ENCODE assay signal across 8 mouse cellular contexts in genomic region chr7:109174949-109175669, GRCm38 (mm10). TPM values are rescaled to one million over a fixed set of nuclear protein-coding genes. Genes with fewer than 3 reads are reported as not detected.
A peak's percentile ranks its signal among the peaks of the same experiment; 100 is the strongest.
DNase-seq lines count a peak whose midpoint lies in the region; ATAC-seq and TF ChIP-seq lines count a peak whose summit lies in the region.

Lmo1 (minus strand) TSS chr7:109175207.

- WGBS in forebrain, embryonic 14.5 days: under 1% methylated on average over 41 of the region's 67 CpGs
- under 1% methylated on average over 53 of the region's 67 CpGs for WGBS in hindbrain, embryonic 14.5 days
- under 1% methylated on average over 67 of the region's 67 CpGs for WGBS in midbrain, embryonic 14.5 days

- peak in 1 of 2 experiments; percentile 47 for DNase-seq in layer of hippocampus, adult 2 months (ENCODE audit: low spot score in 2 of 2)
- no peak for DNase-seq in layer of hippocampus, adult 9-11 months
- peak; percentile 93 for DNase-seq in forebrain, embryonic 14.5 days (ENCODE audit: low spot score)
- DNase-seq in hindbrain, embryonic 14.5 days (ENCODE audit: low spot score): peak; percentile 54
- DNase-seq in left cerebral cortex, postnatal 36 days (ENCODE audit: low spot score in 2 of 2): peak; percentile 35 to 53
- DNase-seq in midbrain, embryonic 14.5 days: peak; percentile 80

- H3K4me1 ChIP-seq in bone marrow macrophage, adult 2 months (ENCODE audit: control insufficient read depth, insufficient read depth, low read length): no peaks in the 10 kb centered on the region
- peaks cover 33% of the 10 kb centered on the region for H3K4me1 ChIP-seq in forebrain, embryonic 14.5 days (ENCODE audit: control insufficient read depth, insufficient read depth, low read length)
- peaks cover 11% of the 10 kb centered on the region for H3K4me1 ChIP-seq in hindbrain, embryonic 14.5 days (replicated peaks; ENCODE audit: control insufficient read depth, insufficient read depth, low read length)
- H3K4me1 ChIP-seq in midbrain, embryonic 14.5 days (ENCODE audit: control insufficient read depth, insufficient read depth, low read length): peaks cover 32% of the 10 kb centered on the region

- peak within 1 kb of the TSS; percentile 76 for H3K4me3 ChIP-seq in layer of hippocampus, adult 2 months
- H3K4me3 ChIP-seq in bone marrow macrophage, adult 2 months (ENCODE audit: insufficient read depth, low read length): peak within 1 kb of the TSS; percentile 39
- H3K4me3 ChIP-seq in forebrain, embryonic 14.5 days (ENCODE audit: low read depth, low read length): peak within 1 kb of the TSS; percentile 69
- peak within 1 kb of the TSS; percentile 59 for H3K4me3 ChIP-seq in hindbrain, embryonic 14.5 days (replicated peaks; ENCODE audit: low read length)
- peak within 1 kb of the TSS; percentile 64 for H3K4me3 ChIP-seq in midbrain, embryonic 14.5 days (replicated peaks; ENCODE audit: low read depth, low read length)

- intact Hi-C loops in left cerebral cortex, postnatal 36 days (cut with DNase I): no loop called here

- peaks cover 31% of the 10 kb centered on the region for H3K27me3 ChIP-seq in forebrain, embryonic 14.5 days (replicated peaks; ENCODE audit: control insufficient read depth, insufficient read depth, low read length)
- H3K27me3 ChIP-seq in hindbrain, embryonic 14.5 days (ENCODE audit: control insufficient read depth, insufficient read depth, low read length): peaks cover 38% of the 10 kb centered on the region
- H3K27me3 ChIP-seq in midbrain, embryonic 14.5 days (ENCODE audit: control insufficient read depth, insufficient read depth, low read length): no peaks in the 10 kb centered on the region

- peak within 1 kb of the TSS; percentile 97 for H3K27ac ChIP-seq in layer of hippocampus, adult 2 months
- H3K27ac ChIP-seq in bone marrow macrophage, adult 2 months (ENCODE audit: insufficient read depth, low read depth, low read length): no peak within 1 kb of the TSS
- peak within 1 kb of the TSS; percentile 88 for H3K27ac ChIP-seq in forebrain, embryonic 14.5 days (ENCODE audit: low read depth, low read length)
- peak within 1 kb of the TSS; percentile 82 for H3K27ac ChIP-seq in hindbrain, embryonic 14.5 days
- peak within 1 kb of the TSS; percentile 90 for H3K27ac ChIP-seq in midbrain, embryonic 14.5 days (replicated peaks; ENCODE audit: low read depth, low read length)

- peak within 1 kb of the TSS; percentile 96 for H3K4me2 ChIP-seq in forebrain, embryonic 14.5 days (ENCODE audit: low read length)
- peak within 1 kb of the TSS; percentile 99 for H3K4me2 ChIP-seq in hindbrain, embryonic 14.5 days (replicated peaks)
- peak within 1 kb of the TSS; percentile 96 for H3K4me2 ChIP-seq in midbrain, embryonic 14.5 days (ENCODE audit: low read length)

- H3K9me3 ChIP-seq in forebrain, embryonic 14.5 days (replicated peaks; ENCODE audit: control insufficient read depth, low read length): no peaks in the 10 kb centered on the region
- no peaks in the 10 kb centered on the region for H3K9me3 ChIP-seq in hindbrain, embryonic 14.5 days (ENCODE audit: control insufficient read depth, low read length)
- H3K9me3 ChIP-seq in midbrain, embryonic 14.5 days (ENCODE audit: control insufficient read depth, low read length): no peaks in the 10 kb centered on the region

- TF ChIP-seq POLR2A in bone marrow macrophage, adult 2 months (IDR thresholded peaks at IDR 0.05; ENCODE audit: borderline replicate concordance, low read depth, low read length): no peak

- peak; percentile 73 for ATAC-seq in forebrain, embryonic 14.5 days
- peak; percentile 44 for ATAC-seq in hindbrain, embryonic 14.5 days (ENCODE audit: low FRiP score)
- ATAC-seq in midbrain, embryonic 14.5 days (ENCODE audit: low FRiP score, low TSS enrichment): peak; percentile 60
- no peak for ATAC-seq in megakaryocyte-erythroid progenitor cell, adult 5-6 weeks (replicated peaks; ENCODE audit: low FRiP score, low TSS enrichment, poor library complexity, severe bottlenecking)

- no peaks in the 10 kb centered on the region for H3K36me3 ChIP-seq in forebrain, embryonic 14.5 days (ENCODE audit: control insufficient read depth, insufficient read depth, low read length)
- no peaks in the 10 kb centered on the region for H3K36me3 ChIP-seq in hindbrain, embryonic 14.5 days (replicated peaks; ENCODE audit: control insufficient read depth, insufficient read depth)
- H3K36me3 ChIP-seq in midbrain, embryonic 14.5 days (ENCODE audit: control insufficient read depth, insufficient read depth, low read length): no peaks in the 10 kb centered on the region

- no peak for TF ChIP-seq CTCF in layer of hippocampus, adult 2 months (conservative IDR thresholded peaks at IDR 0.05)
- TF ChIP-seq CTCF in bone marrow macrophage, adult 2 months (IDR thresholded peaks at IDR 0.05; ENCODE audit: low read depth, low read length): no peak

- peak within 1 kb of the TSS; percentile 95 for H3K9ac ChIP-seq in forebrain, embryonic 14.5 days (ENCODE audit: low read length)
- peak within 1 kb of the TSS; percentile 85 for H3K9ac ChIP-seq in hindbrain, embryonic 14.5 days
- H3K9ac ChIP-seq in midbrain, embryonic 14.5 days (replicated peaks; ENCODE audit: low read length): peak within 1 kb of the TSS; percentile 89

RNA-seq across cellular contexts. Expression of gene Lmo1, which starts in this region (rescaled TPM):
- 10 to 100 TPM; 62.5 to 67.0 TPM for total RNA-seq in layer of hippocampus, adult 2 months (2021)
- polyA plus RNA-seq in bone marrow macrophage, adult 2 months (2012; ENCODE audit: insufficient read depth, insufficient read length, missing spikeins): not detected in 2 replicates
- polyA plus RNA-seq in forebrain, embryonic 14.5 days (2014; fragmentation: Nextera tagmentation; extraction: Ambion mirVana): 72.2 and 72.5 TPM in 2 replicates
- polyA plus RNA-seq in hindbrain, embryonic 14.5 days (2014; fragmentation: Nextera tagmentation; extraction: Ambion mirVana): 55.2 and 64.9 TPM in 2 replicates
- 10 to 100 TPM; 11.4 to 15.3 TPM for total RNA-seq in left cerebral cortex, postnatal 36 days (2021)
- polyA plus RNA-seq in midbrain, embryonic 14.5 days (2014; fragmentation: Nextera tagmentation; extraction: Ambion mirVana): 170 and 189 TPM in 2 replicates
- not detected in 2 replicates for total RNA-seq in megakaryocyte-erythroid progenitor cell, adult 5-6 weeks (2014; fragmentation: Nextera tagmentation)
- not detected in 2 replicates for total RNA-seq in megakaryocyte-erythroid progenitor cell, adult 5-6 weeks (2017)

Comparison
In these comparisons a context has a peak if more than half of its experiments do, and no peak if none do; other contexts are left out.
1. RNA of gene Lmo1 (total RNA-seq): 62.5 to 67.0 TPM in layer of hippocampus, adult 2 months and 11.4 to 15.3 TPM in left cerebral cortex, postnatal 36 days; not detected in megakaryocyte-erythroid progenitor cell, adult 5-6 weeks; every median in the first group is over 10 times any median in the second.
2. RNA of gene Lmo1 (polyA plus RNA-seq): 170 to 189 TPM in midbrain, embryonic 14.5 days, 72.2 to 72.5 TPM in forebrain, embryonic 14.5 days and 55.2 to 64.9 TPM in hindbrain, embryonic 14.5 days; not detected in bone marrow macrophage, adult 2 months; every median in the first group is over 10 times any median in the second.
3. Peak in every context shown above with its lines, with median percentiles within 50 percentile points of each other: H3K4me3 ChIP-seq, H3K4me2 ChIP-seq and H3K9ac ChIP-seq.